Mouse (Mus musculus): Measurements from ENCODE around the gene Agap1. TPM values are rescaled to one million over a fixed set of nuclear protein-coding genes. Genes with fewer than 3 reads are reported as not detected.

Gene Agap1
- total and polyA plus RNA-seq, 2 experiments from 2014 or later = 40.1 to 108 TPM

DNA sequence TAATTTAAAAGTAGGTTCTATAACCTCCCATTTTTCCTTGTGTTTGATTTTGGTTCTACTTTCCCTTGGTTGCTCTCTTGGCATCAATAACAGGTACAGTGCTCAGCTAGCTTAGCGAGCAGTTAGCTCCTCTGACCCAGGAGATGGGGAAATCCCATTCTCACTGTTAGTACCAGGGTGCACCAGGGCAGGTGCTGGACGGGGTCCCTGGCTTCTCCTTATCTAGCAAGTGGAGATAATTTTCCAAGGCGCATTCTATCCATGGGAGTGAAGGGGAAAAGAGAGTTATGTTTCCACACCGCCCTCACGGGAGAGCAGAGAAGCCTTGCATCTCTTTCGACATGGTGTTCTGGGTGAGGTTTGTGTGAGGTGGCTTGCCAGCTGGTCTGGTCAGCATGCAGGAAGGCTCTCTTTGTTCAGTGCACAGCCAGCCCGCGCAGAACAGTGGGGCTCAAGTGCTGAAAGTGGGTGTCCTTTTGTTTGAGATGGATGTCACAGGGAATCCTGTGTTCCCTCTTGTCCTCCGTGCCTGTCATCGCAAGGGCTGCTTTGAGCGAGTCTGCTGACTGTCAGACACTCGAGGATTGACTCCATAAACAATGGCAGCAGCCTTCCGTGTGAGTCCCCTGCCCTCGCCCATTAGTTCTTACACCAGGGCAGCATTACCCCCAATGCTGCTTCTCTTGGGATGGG lies 132.5 kb downstream of the Agap1 start:
- H3K36me3 ChIP-seq (ENCODE audit: insufficient read depth) = no peaks in the 10 kb centered on the region
- H3K4me2 ChIP-seq (ENCODE audit: low read depth) = no peak overlapping the region
- H3K27ac ChIP-seq (ENCODE audit: low read depth, low read length) = no peak overlapping the region
- no peak for ATAC-seq
- WGBS = 60% methylated on average over 14 of the region's 14 CpGs
- peaks cover 16% of the 10 kb centered on the region for H3K4me1 ChIP-seq (ENCODE audit: insufficient read depth)
- H3K27me3 ChIP-seq (ENCODE audit: insufficient read depth, low read length) = no peaks in the 10 kb centered on the region
- DNase-seq = no peak
- no peak overlapping the region for H3K9ac ChIP-seq
- H3K9me3 ChIP-seq (ENCODE audit: low read length) = no peaks in the 10 kb centered on the region
- no peak overlapping the region for H3K4me3 ChIP-seq (ENCODE audit: low read depth, low read length)
- no peak for TF ChIP-seq CTCF (IDR thresholded peaks at IDR 0.05; ENCODE audit: low read depth)

- H3K9me3 ChIP-seq (ENCODE audit: low read length) = no peaks in the 10 kb centered on the region
- no peak overlapping the region for H3K27ac ChIP-seq (ENCODE audit: low read depth, low read length)
- DNase-seq (no peak), ATAC-seq (no peak)
- H3K27me3 ChIP-seq (ENCODE audit: insufficient read depth, low read length) = no peaks in the 10 kb centered on the region
- TF ChIP-seq CTCF (IDR thresholded peaks at IDR 0.05; ENCODE audit: low read depth) = no peak
- H3K4me1 ChIP-seq (ENCODE audit: insufficient read depth) = peaks cover 7% of the 10 kb centered on the region; the same call in 1 of the 2 replicates
- no peaks in the 10 kb centered on the region for H3K36me3 ChIP-seq (ENCODE audit: insufficient read depth)
- 32% methylated on average over 4 of the region's 4 CpGs for WGBS
- H3K4me3 ChIP-seq (ENCODE audit: low read depth, low read length) = no peak overlapping the region
- no peak overlapping the region for H3K4me2 ChIP-seq (ENCODE audit: low read depth)
- H3K9ac ChIP-seq = no peak overlapping the region
Observed at GRCm38 (mm10) chr1:89588154-89588553, 133.5 kb downstream of the Agap1 start.

GRCm38 (mm10) chr1:89590994-89591393 lies 136.4 kb downstream of the Agap1 start:
- 64% methylated on average over 7 of the region's 7 CpGs for WGBS
- ATAC-seq (peak; percentile 50; the same call in 1 of the 2 replicates), DNase-seq (peak; percentile 44)
- TF ChIP-seq CTCF (IDR thresholded peaks at IDR 0.05; ENCODE audit: low read depth) = no peak
- Histone ChIP-seq H3K27ac (ENCODE audit: low read depth, low read length) (no peak overlapping the region), H3K4me2 (ENCODE audit: low read depth) (no peak overlapping the region), H3K4me1 (ENCODE audit: insufficient read depth) (0 out of 2 replicates have a peak, but pooled peaks cover 4% of the 10 kb centered on the region), H3K9ac (no peak overlapping the region), H3K4me3 (ENCODE audit: low read depth, low read length) (no peak overlapping the region), H3K36me3 (ENCODE audit: insufficient read depth) (no peaks in the 10 kb centered on the region), H3K27me3 (ENCODE audit: insufficient read depth, low read length) (no peaks in the 10 kb centered on the region), H3K9me3 (ENCODE audit: low read length) (no peaks in the 10 kb centered on the region)

GRCm38 (mm10) chr1:89593219-89593618 lies 138.6 kb downstream of the Agap1 start:
- no peak for TF ChIP-seq CTCF (IDR thresholded peaks at IDR 0.05; ENCODE audit: low read depth)
- Histone ChIP-seq H3K4me2 (ENCODE audit: low read depth) (no peak overlapping the region), H3K4me1 (ENCODE audit: insufficient read depth) (0 out of 2 replicates have a peak, but pooled peaks cover under 1% of the 10 kb centered on the region), H3K27me3 (ENCODE audit: insufficient read depth, low read length) (no peaks in the 10 kb centered on the region), H3K27ac (ENCODE audit: low read depth, low read length) (no peak overlapping the region), H3K36me3 (ENCODE audit: insufficient read depth) (no peaks in the 10 kb centered on the region), H3K9ac (no peak overlapping the region), H3K9me3 (ENCODE audit: low read length) (no peaks in the 10 kb centered on the region), H3K4me3 (ENCODE audit: low read depth, low read length) (no peak overlapping the region)
- ATAC-seq = no peak
- WGBS = 90% methylated on average over 4 of the region's 4 CpGs
- DNase-seq = no peak

DNA sequence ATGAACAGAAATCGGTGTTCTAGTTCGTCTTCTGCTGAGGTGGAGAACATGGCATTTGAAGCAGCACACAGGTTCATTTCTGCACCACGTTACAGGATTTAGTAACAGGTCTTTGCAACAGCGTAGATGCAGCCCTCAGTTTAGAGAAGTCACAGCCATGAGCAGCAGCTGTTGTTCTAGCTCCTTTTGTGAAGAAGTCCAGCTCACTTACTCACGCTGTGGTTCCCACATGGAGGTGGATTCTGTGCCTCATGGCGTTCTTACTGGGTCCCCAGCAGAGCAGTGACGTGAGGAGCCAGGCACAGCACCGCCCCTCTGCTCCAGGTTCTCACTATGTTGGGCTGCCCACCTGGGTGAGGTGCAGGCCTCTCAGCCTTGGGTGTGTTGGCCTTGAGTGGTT lies 140.4 kb downstream of the Agap1 start:
- no peak for TF ChIP-seq CTCF (IDR thresholded peaks at IDR 0.05; ENCODE audit: low read depth)
- no peaks in the 10 kb centered on the region for H3K36me3 ChIP-seq (ENCODE audit: insufficient read depth)
- H3K9me3 ChIP-seq (ENCODE audit: low read length) = no peaks in the 10 kb centered on the region
- DNase-seq (no peak), ATAC-seq (no peak)
- no peak overlapping the region for H3K4me3 ChIP-seq (ENCODE audit: low read depth, low read length)
- H3K4me2 ChIP-seq (ENCODE audit: low read depth) = no peak overlapping the region
- no peak overlapping the region for H3K9ac ChIP-seq
- H3K4me1 ChIP-seq (ENCODE audit: insufficient read depth) = peaks cover 7% of the 10 kb centered on the region; the same call in 1 of the 2 replicates
- no peaks in the 10 kb centered on the region for H3K27me3 ChIP-seq (ENCODE audit: insufficient read depth, low read length)
- WGBS = 86% methylated on average over 8 of the region's 8 CpGs
- no peak overlapping the region for H3K27ac ChIP-seq (ENCODE audit: low read depth, low read length)

GRCm38 (mm10) chr1:89595421-89595820 lies 140.8 kb downstream of the Agap1 start:
- no peaks in the 10 kb centered on the region for H3K27me3 ChIP-seq (ENCODE audit: insufficient read depth, low read length)
- no peak for TF ChIP-seq CTCF (IDR thresholded peaks at IDR 0.05; ENCODE audit: low read depth)
- 78% methylated on average over 7 of the region's 7 CpGs for WGBS
- no peaks in the 10 kb centered on the region for H3K36me3 ChIP-seq (ENCODE audit: insufficient read depth)
- no peak overlapping the region for H3K4me3 ChIP-seq (ENCODE audit: low read depth, low read length)
- DNase-seq (no peak), ATAC-seq (no peak)
- no peak overlapping the region for H3K27ac ChIP-seq (ENCODE audit: low read depth, low read length)
- H3K4me1 ChIP-seq (ENCODE audit: insufficient read depth) = peaks cover 8% of the 10 kb centered on the region; the same call in 1 of the 2 replicates
- H3K9me3 ChIP-seq (ENCODE audit: low read length) = no peaks in the 10 kb centered on the region
- no peak overlapping the region for H3K4me2 ChIP-seq (ENCODE audit: low read depth)
- H3K9ac ChIP-seq = no peak overlapping the region

DNA sequence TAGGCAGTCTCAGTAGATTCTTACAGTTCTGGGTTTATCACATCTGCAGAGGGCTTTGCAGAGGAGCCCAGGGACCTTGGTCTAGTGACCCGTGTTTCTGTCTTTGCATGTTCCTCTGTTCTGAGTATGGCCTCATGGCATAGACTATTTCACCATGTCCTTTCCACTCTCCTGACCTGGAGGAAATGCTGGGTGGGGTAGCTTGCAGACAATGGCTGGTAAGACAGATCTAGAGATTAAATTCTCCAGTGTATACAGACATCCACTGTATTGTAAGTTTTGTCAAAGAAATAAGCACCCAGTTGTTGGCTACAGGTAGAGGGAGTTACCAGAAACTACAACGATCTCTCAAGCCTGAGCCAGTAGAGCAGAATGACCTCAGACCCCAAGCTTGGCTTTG lies 141.6 kb downstream of the Agap1 start:
- H3K4me2 ChIP-seq (ENCODE audit: low read depth) = no peak overlapping the region
- 90% methylated on average over 2 of the region's 2 CpGs for WGBS
- TF ChIP-seq CTCF (IDR thresholded peaks at IDR 0.05; ENCODE audit: low read depth) = no peak
- no peak overlapping the region for H3K9ac ChIP-seq
- no peak for ATAC-seq
- no peak for DNase-seq
- no peaks in the 10 kb centered on the region for H3K9me3 ChIP-seq (ENCODE audit: low read length)
- H3K4me3 ChIP-seq (ENCODE audit: low read depth, low read length) = no peak overlapping the region
- H3K27me3 ChIP-seq (ENCODE audit: insufficient read depth, low read length) = no peaks in the 10 kb centered on the region
- H3K4me1 ChIP-seq (ENCODE audit: insufficient read depth) = peaks cover 16% of the 10 kb centered on the region; the same call in 1 of the 2 replicates
- no peak overlapping the region for H3K27ac ChIP-seq (ENCODE audit: low read depth, low read length)
- no peaks in the 10 kb centered on the region for H3K36me3 ChIP-seq (ENCODE audit: insufficient read depth)

All from forebrain, postnatal 0 days (tissue).